Mouse (Mus musculus) gastrocnemius, adult 2 months (tissue): Measurements from ENCODE around the gene Ssc5d. TPM values are rescaled to one million over a fixed set of nuclear protein-coding genes. Genes with fewer than 3 reads are reported as not detected.

Experiments
- DNase-seq: peaks from one replicate; pipeline ENCODE4 v3.0.0; 2022
- H3K27ac ChIP-seq: fragments of 200-600 bp; 2 replicates; pipeline ENCODE4 v1.8.1; 2022; ENCODE audit warnings: mild to moderate bottlenecking
- H3K4me3 ChIP-seq: fragments of 200-600 bp; 2 replicates; pipeline ENCODE4 v1.8.1; 2022; ENCODE audit warnings: mild to moderate bottlenecking, moderate library complexity
- CTCF ChIP-seq: fragments of 200-600 bp; IDR thresholded peaks from 2 replicates; pipeline ENCODE4 v1.8.1; 2022; ENCODE audit warnings: antibody characterized with exemption, mild to moderate bottlenecking, moderate library complexity
- intact Hi-C: fragments of 180-260 bp; cut with DNase I; formaldehyde crosslinking; loops from one replicate; pipeline ENCODE4 v1.15.1; 2025
- total RNA-seq, 2 experiments: library from RNA; stranded (reverse); gene quantifications; 2 replicates each; pipeline ENCODE4 v1.2.3; 2021

Gene Ssc5d
- total RNA-seq, 2 experiments from 2014 or later, result 4.3 to 8.7 TPM

GRCm38 (mm10) chr7:4902404-4902803 lies 23.2 kb upstream of the Ssc5d start:
- no peak for DNase-seq
- intact Hi-C loops, result no loop called here
- H3K27ac ChIP-seq, result no peak overlapping the region
- no peak for TF ChIP-seq CTCF
- no peak overlapping the region for H3K4me3 ChIP-seq

GRCm38 (mm10) chr7:4906466-4906950 lies 19.1 kb upstream of the Ssc5d start, which contains the start of gene Gm36210:
Gene Gm36210, minus strand, starts transcription at chr7:4906516.
- no peak for DNase-seq
- intact Hi-C loops, result no loop called here
- Histone ChIP-seq H3K27ac (no peak within 1 kb of the TSS), H3K4me3 (no peak within 1 kb of the TSS)
- TF ChIP-seq CTCF, result no peak

GRCm38 (mm10) chr7:4911561-4911960 lies 14.0 kb upstream of the Ssc5d start:
- DNase-seq, result peak; percentile 69
- peak; percentile 67 for TF ChIP-seq CTCF

GRCm38 (mm10) chr7:4912248-4912647 lies 13.3 kb upstream of the Ssc5d start:
- intact Hi-C loops, result no loop called here
- Histone ChIP-seq H3K27ac (no peak overlapping the region), H3K4me3 (no peak overlapping the region)
- DNase-seq, result no peak
- no peak for TF ChIP-seq CTCF

More at GRCm38 (mm10) chr7:4911561-4911960, 14.0 kb upstream of the Ssc5d start:
- H3K4me3 ChIP-seq, result no peak overlapping the region
- intact Hi-C loops, result no loop called here
- no peak overlapping the region; the same call in 1 of the 2 replicates for H3K27ac ChIP-seq

GRCm38 (mm10) chr7:4915007-4915665 lies 10.4 kb upstream of the Ssc5d start, which contains the start of gene Zfp628:
Gene Zfp628, plus strand, starts transcription at chr7:4915217.
- DNase-seq, result peak; percentile 96
- intact Hi-C loops, result loop anchor here (2.0 to 5.0 kb wide), 3 partner anchors 26 to 103 kb away; partner anchors contain the start of genes Isoc2a and Ube2s
- TF ChIP-seq CTCF, result no peak
- H3K27ac ChIP-seq, result peak within 1 kb of the TSS; percentile 99
- H3K4me3 ChIP-seq, result peak within 1 kb of the TSS; percentile 96

GRCm38 (mm10) chr7:4915669-4916416 lies 9.7 kb upstream of the Ssc5d start:
- peak overlapping the region; percentile 96 for H3K4me3 ChIP-seq
- no peak for DNase-seq
- peak overlapping the region; percentile 99 for H3K27ac ChIP-seq
- TF ChIP-seq CTCF, result no peak
- intact Hi-C loops, result loop anchor here (2.0 to 5.0 kb wide), 3 partner anchors 25 to 104 kb away; partner anchors contain the start of genes Isoc2a and Ube2s

GRCm38 (mm10) chr7:4917494-4917893 lies 8.1 kb upstream of the Ssc5d start:
- no peak for DNase-seq
- no peak overlapping the region for H3K4me3 ChIP-seq
- intact Hi-C loops, result loop anchor here (5.0 kb wide), 1 partner anchor 105 kb away; the partner anchor contains the start of gene Ube2s
- no peak for TF ChIP-seq CTCF
- no peak overlapping the region for H3K27ac ChIP-seq

- no peak for TF ChIP-seq CTCF
- no peak for DNase-seq
- Histone ChIP-seq H3K27ac (no peak overlapping the region), H3K4me3 (no peak overlapping the region)
- intact Hi-C loops, result loop anchor here (5.0 kb wide), 1 partner anchor 106 kb away; the partner anchor contains the start of gene Ube2s
Measured at GRCm38 (mm10) chr7:4918681-4919080, 6.9 kb upstream of the Ssc5d start.

GRCm38 (mm10) chr7:4919096-4919495 lies 6.5 kb upstream of the Ssc5d start:
- Histone ChIP-seq H3K4me3 (no peak overlapping the region), H3K27ac (no peak overlapping the region)
- TF ChIP-seq CTCF, result no peak
- intact Hi-C loops, result loop anchor here (5.0 kb wide), 1 partner anchor 107 kb away; the partner anchor contains the start of gene Ube2s
- DNase-seq, result no peak

GRCm38 (mm10) chr7:4919971-4920370 lies 5.6 kb upstream of the Ssc5d start:
- DNase-seq, result no peak
- Histone ChIP-seq H3K27ac (no peak overlapping the region), H3K4me3 (no peak overlapping the region)
- no peak for TF ChIP-seq CTCF
- intact Hi-C loops, result loop anchor here (5.0 kb wide), 1 partner anchor 108 kb away; the partner anchor contains the start of gene Ube2s

GRCm38 (mm10) chr7:4920496-4920895 lies 5.1 kb upstream of the Ssc5d start:
- H3K27ac ChIP-seq, result no peak overlapping the region
- no peak for DNase-seq
- intact Hi-C loops, result no loop called here
- H3K4me3 ChIP-seq, result no peak overlapping the region
- TF ChIP-seq CTCF, result no peak

GRCm38 (mm10) chr7:4920976-4921823 lies 4.4 kb upstream of the Ssc5d start:
- DNase-seq, result no peak
- intact Hi-C loops, result no loop called here
- peak overlapping the region; percentile 43 for H3K27ac ChIP-seq

More at GRCm38 (mm10) chr7:4920976-4921823, 4.4 kb upstream of the Ssc5d start:
- no peak for TF ChIP-seq CTCF
- H3K4me3 ChIP-seq, result peak overlapping the region; percentile 23
